Mouse (Mus musculus): ENCODE measurements around the gene Bicdl2. TPM values are rescaled to one million over a fixed set of nuclear protein-coding genes. Genes with fewer than 3 reads are reported as not detected.

Gene Bicdl2
- polyA plus RNA-seq, 1 experiment from 2014 or later = 0.15 TPM

DNA sequence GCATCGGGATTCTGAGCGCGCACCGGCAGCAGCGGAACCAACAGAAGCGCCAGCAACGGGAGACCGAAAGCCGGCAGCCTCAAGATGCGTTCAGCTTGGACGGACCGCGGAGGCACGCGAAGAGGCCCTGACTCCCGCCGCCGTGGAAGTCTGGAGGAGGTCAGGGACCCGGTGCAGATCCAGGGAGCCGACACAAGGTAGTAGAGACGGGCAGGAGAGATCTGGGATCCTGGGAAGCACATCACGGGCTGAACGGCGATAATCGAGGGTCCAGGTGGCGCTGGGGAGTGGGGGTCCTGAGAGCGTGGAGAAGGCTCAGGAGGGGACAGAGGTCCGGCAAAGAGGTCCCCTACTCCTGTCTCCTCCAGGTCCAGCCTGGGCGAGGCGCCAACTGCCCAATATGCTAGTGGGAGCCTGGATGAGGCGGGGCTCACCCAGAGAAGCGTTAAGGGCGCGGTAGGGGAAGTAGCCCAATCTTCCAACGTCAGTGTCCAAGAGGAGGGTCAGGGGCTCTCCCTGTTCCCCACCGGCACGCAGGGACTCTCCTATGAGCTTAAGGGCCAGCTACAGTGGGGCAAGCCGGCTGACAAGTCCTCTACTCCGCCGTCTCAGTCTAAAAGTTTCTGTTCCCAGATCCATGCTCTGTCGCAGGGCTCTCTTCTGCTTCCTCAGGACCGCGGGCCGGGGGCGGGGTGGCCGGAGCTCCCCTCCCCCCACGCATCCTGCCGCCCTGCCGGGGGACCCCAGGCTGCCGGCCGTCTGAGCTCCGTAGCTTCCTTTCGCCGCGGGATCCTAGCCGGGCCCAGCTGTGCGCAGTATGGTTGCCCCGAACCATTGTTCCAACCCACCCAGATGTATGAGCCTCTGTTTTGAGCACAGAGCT lies 15.5 kb upstream of the Bicdl2 start, which contains the start of gene Mmp25:
Gene Mmp25, minus strand, starts transcription at position 665 of the 883 bp plus-strand sequence.
- H3K4me3 ChIP-seq (ENCODE audit: control insufficient read depth in 1 of 2, insufficient read depth in 1 of 2, low read depth in 1 of 2, low read length in 2 of 2) = peak within 1 kb of the TSS; percentile 51 to 53
- peak; percentile 33; the same call in 1 of the 2 replicates for ATAC-seq (ENCODE audit: insufficient number of reproducible peaks, insufficient read depth, low FRiP score, low read depth)
- H3K36me3 ChIP-seq (ENCODE audit: control insufficient read depth, insufficient read depth, low read length) = no peaks in the 10 kb centered on the region
- H3K27ac ChIP-seq (replicated peaks in 1 of 2; ENCODE audit: control insufficient read depth in 1 of 2, insufficient read depth in 1 of 2, low read depth in 2 of 2, low read length in 2 of 2) = no peak within 1 kb of the TSS
- H3K9ac ChIP-seq (ENCODE audit: low read length) = peak within 1 kb of the TSS; percentile 62
- peaks cover 2 to 12% of the 10 kb centered on the region in 2 experiments; a peak in 3 of 4 replicates for H3K4me1 ChIP-seq (ENCODE audit: control insufficient read depth in 2 of 2, insufficient read depth in 2 of 2, low read length in 2 of 2)
- no peaks in the 10 kb centered on the region for H3K9me3 ChIP-seq (ENCODE audit: control insufficient read depth, low read length)
- H3K4me2 ChIP-seq (ENCODE audit: low read length) = peak within 1 kb of the TSS; percentile 94
- H3K27me3 ChIP-seq (ENCODE audit: control insufficient read depth, insufficient read depth, low read length) = peaks cover 18% of the 10 kb centered on the region
- under 1% methylated on average over 58 of the region's 58 CpGs for WGBS

GRCm38 (mm10) chr17:23645894-23646293 lies 14.4 kb upstream of the Bicdl2 start:
- Histone ChIP-seq H3K9ac (ENCODE audit: low read length) (no peak overlapping the region), H3K4me3 (ENCODE audit: control insufficient read depth in 1 of 2, insufficient read depth in 1 of 2, low read depth in 1 of 2, low read length in 2 of 2) (no peak overlapping the region), H3K4me1 (ENCODE audit: control insufficient read depth in 2 of 2, insufficient read depth in 2 of 2, low read length in 2 of 2) (peaks cover 2 to 12% of the 10 kb centered on the region in 2 experiments; a peak in 3 of 4 replicates), H3K27ac (replicated peaks in 1 of 2; ENCODE audit: control insufficient read depth in 1 of 2, insufficient read depth in 1 of 2, low read depth in 2 of 2, low read length in 2 of 2) (no peak overlapping the region), H3K27me3 (ENCODE audit: control insufficient read depth, insufficient read depth, low read length) (peaks cover 18% of the 10 kb centered on the region), H3K36me3 (ENCODE audit: control insufficient read depth, insufficient read depth, low read length) (no peaks in the 10 kb centered on the region), H3K4me2 (ENCODE audit: low read length) (no peak overlapping the region), H3K9me3 (ENCODE audit: control insufficient read depth, low read length) (no peaks in the 10 kb centered on the region)
- no peak for ATAC-seq (ENCODE audit: insufficient number of reproducible peaks, insufficient read depth, low FRiP score, low read depth)
- WGBS = 18% methylated on average over 10 of the region's 10 CpGs

- Histone ChIP-seq H3K9ac (ENCODE audit: low read length) (no peak overlapping the region), H3K27me3 (ENCODE audit: control insufficient read depth, insufficient read depth, low read length) (peaks cover under 1% of the 10 kb centered on the region; the same call in 1 of the 2 replicates), H3K4me2 (ENCODE audit: low read length) (no peak overlapping the region), H3K9me3 (ENCODE audit: control insufficient read depth, low read length) (no peaks in the 10 kb centered on the region), H3K36me3 (ENCODE audit: control insufficient read depth, insufficient read depth, low read length) (no peaks in the 10 kb centered on the region), H3K4me1 (ENCODE audit: control insufficient read depth in 2 of 2, insufficient read depth in 2 of 2, low read length in 2 of 2) (no peaks in the 10 kb centered on the region), H3K27ac (replicated peaks in 1 of 2; ENCODE audit: control insufficient read depth in 1 of 2, insufficient read depth in 1 of 2, low read depth in 2 of 2, low read length in 2 of 2) (no peak overlapping the region), H3K4me3 (ENCODE audit: control insufficient read depth in 1 of 2, insufficient read depth in 1 of 2, low read depth in 1 of 2, low read length in 2 of 2) (no peak overlapping the region)
- no peak for ATAC-seq (ENCODE audit: insufficient number of reproducible peaks, insufficient read depth, low FRiP score, low read depth)
- 80% methylated on average over 6 of the region's 6 CpGs for WGBS
Observed at GRCm38 (mm10) chr17:23651363-23651762, 8.9 kb upstream of the Bicdl2 start.

DNA sequence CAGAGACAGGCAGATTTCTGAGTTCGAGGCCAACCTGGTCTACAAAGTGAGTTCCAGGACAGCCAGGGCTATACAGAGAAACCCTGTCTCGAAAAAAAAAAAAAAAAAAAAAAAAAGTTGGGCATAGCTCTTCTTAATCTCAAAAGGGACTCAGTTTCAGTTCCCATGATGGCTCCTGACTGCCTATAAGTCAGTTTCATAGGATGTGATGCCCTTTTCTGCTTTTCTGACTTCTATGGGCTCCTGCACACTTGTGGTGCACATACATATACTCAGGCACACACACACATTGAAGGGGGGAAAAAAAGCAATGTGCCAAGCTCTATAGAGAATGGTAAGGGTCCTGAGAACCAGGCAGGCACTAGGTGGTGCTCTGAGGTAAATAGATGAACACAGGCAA lies 7.0 kb upstream of the Bicdl2 start:
- no peak overlapping the region for H3K4me3 ChIP-seq (ENCODE audit: control insufficient read depth in 1 of 2, insufficient read depth in 1 of 2, low read depth in 1 of 2, low read length in 2 of 2)
- ATAC-seq (ENCODE audit: insufficient number of reproducible peaks, insufficient read depth, low FRiP score, low read depth) = no peak
- 60% methylated on average over 1 of the region's 2 CpGs for WGBS
- H3K27me3 ChIP-seq (ENCODE audit: control insufficient read depth, insufficient read depth, low read length) = peaks cover 4% of the 10 kb centered on the region; the same call in 1 of the 2 replicates
- H3K36me3 ChIP-seq (ENCODE audit: control insufficient read depth, insufficient read depth, low read length) = no peaks in the 10 kb centered on the region
- no peaks in the 10 kb centered on the region for H3K4me1 ChIP-seq (ENCODE audit: control insufficient read depth in 2 of 2, insufficient read depth in 2 of 2, low read length in 2 of 2)
- no peak overlapping the region for H3K9ac ChIP-seq (ENCODE audit: low read length)
- no peak overlapping the region for H3K4me2 ChIP-seq (ENCODE audit: low read length)
- no peak overlapping the region for H3K27ac ChIP-seq (replicated peaks in 1 of 2; ENCODE audit: control insufficient read depth in 1 of 2, insufficient read depth in 1 of 2, low read depth in 2 of 2, low read length in 2 of 2)
- no peaks in the 10 kb centered on the region for H3K9me3 ChIP-seq (ENCODE audit: control insufficient read depth, low read length)

- Histone ChIP-seq H3K4me1 (ENCODE audit: control insufficient read depth in 2 of 2, insufficient read depth in 2 of 2, low read length in 2 of 2) (no peaks in the 10 kb centered on the region), H3K27ac (replicated peaks in 1 of 2; ENCODE audit: control insufficient read depth in 1 of 2, insufficient read depth in 1 of 2, low read depth in 2 of 2, low read length in 2 of 2) (no peak overlapping the region), H3K9ac (ENCODE audit: low read length) (no peak overlapping the region), H3K4me2 (ENCODE audit: low read length) (no peak overlapping the region), H3K27me3 (ENCODE audit: control insufficient read depth, insufficient read depth, low read length) (peaks cover 6% of the 10 kb centered on the region; the same call in 1 of the 2 replicates), H3K9me3 (ENCODE audit: control insufficient read depth, low read length) (no peaks in the 10 kb centered on the region), H3K36me3 (ENCODE audit: control insufficient read depth, insufficient read depth, low read length) (no peaks in the 10 kb centered on the region), H3K4me3 (ENCODE audit: control insufficient read depth in 1 of 2, insufficient read depth in 1 of 2, low read depth in 1 of 2, low read length in 2 of 2) (no peak overlapping the region)
- 49% methylated on average over 6 of the region's 6 CpGs for WGBS
- ATAC-seq (ENCODE audit: insufficient number of reproducible peaks, insufficient read depth, low FRiP score, low read depth) = no peak
Observed at GRCm38 (mm10) chr17:23654001-23654400, 6.3 kb upstream of the Bicdl2 start.

- H3K27me3 ChIP-seq (ENCODE audit: control insufficient read depth, insufficient read depth, low read length) = peaks cover 10% of the 10 kb centered on the region
- 53% methylated on average over 2 of the region's 2 CpGs for WGBS
- H3K27ac ChIP-seq (replicated peaks in 1 of 2; ENCODE audit: control insufficient read depth in 1 of 2, insufficient read depth in 1 of 2, low read depth in 2 of 2, low read length in 2 of 2) = no peak overlapping the region
- no peak overlapping the region for H3K4me2 ChIP-seq (ENCODE audit: low read length)
- no peak for ATAC-seq (ENCODE audit: insufficient number of reproducible peaks, insufficient read depth, low FRiP score, low read depth)
- no peak overlapping the region for H3K4me3 ChIP-seq (ENCODE audit: control insufficient read depth in 1 of 2, insufficient read depth in 1 of 2, low read depth in 1 of 2, low read length in 2 of 2)
- no peaks in the 10 kb centered on the region for H3K4me1 ChIP-seq (ENCODE audit: control insufficient read depth in 2 of 2, insufficient read depth in 2 of 2, low read length in 2 of 2)
- H3K9ac ChIP-seq (ENCODE audit: low read length) = no peak overlapping the region
- H3K9me3 ChIP-seq (ENCODE audit: control insufficient read depth, low read length) = no peaks in the 10 kb centered on the region
- H3K36me3 ChIP-seq (ENCODE audit: control insufficient read depth, insufficient read depth, low read length) = no peaks in the 10 kb centered on the region
Observed at GRCm38 (mm10) chr17:23654410-23654809, 5.9 kb upstream of the Bicdl2 start.

GRCm38 (mm10) chr17:23658450-23658849 lies 1.9 kb upstream of the Bicdl2 start:
- H3K9me3 ChIP-seq (ENCODE audit: control insufficient read depth, low read length) = no peaks in the 10 kb centered on the region
- no peak overlapping the region for H3K9ac ChIP-seq (ENCODE audit: low read length)
- WGBS = 73% methylated on average over 3 of the region's 3 CpGs
- H3K4me3 ChIP-seq (ENCODE audit: control insufficient read depth in 1 of 2, insufficient read depth in 1 of 2, low read depth in 1 of 2, low read length in 2 of 2) = no peak overlapping the region
- no peak overlapping the region for H3K4me2 ChIP-seq (ENCODE audit: low read length)
- no peak overlapping the region for H3K27ac ChIP-seq (replicated peaks in 1 of 2; ENCODE audit: control insufficient read depth in 1 of 2, insufficient read depth in 1 of 2, low read depth in 2 of 2, low read length in 2 of 2)
- H3K4me1 ChIP-seq (ENCODE audit: control insufficient read depth in 2 of 2, insufficient read depth in 2 of 2, low read length in 2 of 2) = peaks cover 0 to 3% of the 10 kb centered on the region in 2 experiments; a peak in 1 of 4 replicates
- H3K36me3 ChIP-seq (ENCODE audit: control insufficient read depth, insufficient read depth, low read length) = no peaks in the 10 kb centered on the region
- peaks cover 48% of the 10 kb centered on the region for H3K27me3 ChIP-seq (ENCODE audit: control insufficient read depth, insufficient read depth, low read length)
- no peak for ATAC-seq (ENCODE audit: insufficient number of reproducible peaks, insufficient read depth, low FRiP score, low read depth)

Data from heart, embryonic 14.5 days (tissue).